Mouse (Mus musculus) T-cell, adult 2 months (primary cell): Measurements from ENCODE around the gene Galnt16.

Experiments
- DNase-seq: peaks from one replicate; pipeline ENCODE4 v3.0.0; 2022; ENCODE audit warnings: low spot score

Galnt16 gene

GRCm38 (mm10) chr12:80668391-80668790 lies 150.3 kb downstream of the Galnt16 start:
- no peak for DNase-seq

- DNase-seq, result peak; percentile 16
Measured at GRCm38 (mm10) chr12:80673170-80673569, 155.1 kb downstream of the Galnt16 start.
